Mouse (Mus musculus) left cerebral cortex, adult 11 months (tissue): ENCODE measurements at regions not wholly inside any gene's neighbourhood (a gene's known extent, or its start where the extent isn't known, plus 50 kb on each side); places are given as distances from the start of the nearest gene placed in this dataset.

Source experiments
- DNase-seq: peaks from one replicate; pipeline ENCODE4 v3.0.0; 2022; ENCODE audit warnings: low spot score

DNA sequence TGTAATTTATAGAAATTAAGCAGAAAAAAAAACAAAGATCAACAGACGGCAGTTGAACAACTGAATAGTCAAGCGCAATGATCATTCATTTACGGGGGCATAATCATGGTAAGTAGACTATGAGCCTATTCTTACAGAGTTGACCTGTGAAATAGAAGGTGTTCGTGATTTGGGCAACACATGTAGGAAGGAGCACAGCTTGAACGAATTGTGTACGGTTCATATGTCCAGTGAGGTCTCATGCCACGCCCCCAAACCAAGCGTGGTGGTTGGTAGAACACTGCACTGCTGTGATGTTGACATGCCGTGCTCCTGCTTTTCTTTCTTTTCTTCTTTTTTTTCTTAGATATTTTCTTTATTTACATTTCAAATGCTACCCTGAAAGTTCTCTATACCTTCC lies 563.1 kb downstream of the Etv1 start:
- no peak for DNase-seq

GRCm38 (mm10) chr12:39371480-39372245 lies 592.5 kb downstream of the Etv1 start:
- no peak for DNase-seq

DNA sequence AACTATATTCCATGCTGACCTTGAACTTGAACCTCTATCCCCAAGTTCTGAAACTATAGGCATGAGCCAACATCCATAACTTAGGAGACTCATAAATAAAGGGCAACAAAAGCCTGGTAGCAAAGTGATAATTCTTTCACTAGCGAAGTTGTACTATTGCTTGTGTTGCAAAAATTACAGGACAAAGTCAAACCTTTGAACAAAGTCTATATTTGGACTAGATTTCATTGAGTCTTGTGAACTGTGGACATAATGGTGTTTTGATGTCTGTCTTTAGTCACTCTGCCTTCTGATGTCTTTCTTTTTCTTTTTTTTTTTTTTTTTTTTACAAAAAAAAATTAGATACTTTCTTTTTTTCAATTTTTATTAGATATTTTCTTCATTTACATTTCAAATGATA lies 594.5 kb downstream of the Etv1 start:
- DNase-seq: no peak
